Mouse (Mus musculus) stomach, postnatal 0 days (tissue): Measurements from ENCODE around the gene Epm2aip1. TPM values are rescaled to one million over a fixed set of nuclear protein-coding genes. Genes with fewer than 3 reads are reported as not detected.

Experiments
- ATAC-seq: fragments of 200-750 bp; cut with Nextera tagmentation; 2 replicates; pipeline ENCODE4 v1.8.0; 2017; ENCODE audit not compliant: low FRiP score, low TSS enrichment
- DNase-seq: peaks from one replicate; pipeline ENCODE4 v3.0.0-alpha.2; 2016; ENCODE audit warnings: low spot score
- H3K27ac ChIP-seq: fragments of 300-500 bp; sonication (generic); replicated peaks from 2 replicates; pipeline ENCODE4 v1.5.1; 2014; ENCODE audit warnings: mild to moderate bottlenecking, control low read depth
- H3K27me3 ChIP-seq: fragments of 300-500 bp; sonication (generic); 2 replicates; pipeline ENCODE4 v1.6.1; 2014; ENCODE audit warnings: low read length; ENCODE audit not compliant: control insufficient read depth, insufficient read depth
- H3K36me3 ChIP-seq: fragments of 300-500 bp; sonication (generic); 2 replicates; pipeline ENCODE4 v1.6.1; 2014; ENCODE audit warnings: low read length, mixed read lengths; ENCODE audit not compliant: control insufficient read depth, insufficient read depth
- H3K4me1 ChIP-seq: fragments of 300-500 bp; sonication (generic); replicated peaks from 2 replicates; pipeline ENCODE4 v1.6.1; 2014; ENCODE audit warnings: antibody characterized with exemption; ENCODE audit not compliant: control insufficient read depth, insufficient read depth
- H3K4me2 ChIP-seq: fragments of 300-500 bp; sonication (generic); replicated peaks from 2 replicates; pipeline ENCODE4 v1.6.1; 2014; ENCODE audit warnings: low read depth, mild to moderate bottlenecking, control low read depth, moderate library complexity
- H3K4me3 ChIP-seq: fragments of 300-500 bp; sonication (generic); 2 replicates; pipeline ENCODE4 v1.5.1; 2014; ENCODE audit warnings: low read depth, low read length, control low read depth
- H3K9ac ChIP-seq: fragments of 300-500 bp; sonication (generic); 2 replicates; pipeline ENCODE4 v1.6.1; 2014; ENCODE audit warnings: mild to moderate bottlenecking, low read length, control low read depth, mixed read lengths
- H3K9me3 ChIP-seq: fragments of 300-500 bp; sonication (generic); 2 replicates; pipeline ENCODE4 v1.6.1; 2016; ENCODE audit warnings: low read length; ENCODE audit not compliant: control insufficient read depth
- CTCF ChIP-seq: IDR thresholded peaks from 2 replicates; pipeline ENCODE4 v1.5.1; 2016; ENCODE audit warnings: antibody characterized with exemption, low read depth, mild to moderate bottlenecking, moderate library complexity
- EP300 ChIP-seq: optimal IDR thresholded peaks from 2 replicates; pipeline ENCODE3; 2016; ENCODE audit warnings: antibody characterized with exemption
- WGBS: fragments of 180-500 bp; shearing (Covaris S2); extraction: QIAGEN DNeasy Blood & Tissue Kit; methylation state at CpG from one replicate; pipeline ENCODE4 v1.1.7; 2014; 5-methylcytosine and 5-hydroxymethylcytosine counted together
- polyA plus RNA-seq: library from polyadenylated mRNA; unstranded; fragments of >200 nt; fragmentation: Nextera tagmentation; extraction: Ambion mirVana; gene quantifications from 2 replicates; pipeline ENCODE4 v1.2.1, GENCODE M21; 2015

Gene Epm2aip1
- polyA plus RNA-seq, 1 experiment from 2014 or later: 7.7 TPM

- no peak for DNase-seq
- Histone ChIP-seq H3K9me3 (no peaks in the 10 kb centered on the region), H3K4me3 (peak overlapping the region; percentile 15; the same call in 1 of the 2 replicates), H3K27me3 (no peaks in the 10 kb centered on the region), H3K27ac (no peak overlapping the region), H3K4me1 (peaks cover 8% of the 10 kb centered on the region; the same call in 1 of the 2 replicates), H3K36me3 (peaks cover 2% of the 10 kb centered on the region; the same call in 1 of the 2 replicates), H3K9ac (0 out of 2 replicates have a peak overlapping the region, but pooled peaks have one; percentile 27), H3K4me2 (peak overlapping the region; percentile 43)
- 39% methylated on average over 1 of the region's 1 CpGs for WGBS
- no peak for ATAC-seq
- TF ChIP-seq CTCF (no peak), EP300 (no peak)
Observed at GRCm38 (mm10) chr9:111275156-111275555, 3.4 kb downstream of the Epm2aip1 start.

GRCm38 (mm10) chr9:111285061-111285460 is 13.3 kb downstream of the Epm2aip1 start:
- no peak for DNase-seq
- no peak overlapping the region for H3K4me3 ChIP-seq
- 57% methylated on average over 3 of the region's 3 CpGs for WGBS
- TF ChIP-seq CTCF: no peak
- no peak for TF ChIP-seq EP300
- no peak overlapping the region for H3K9ac ChIP-seq
- no peaks in the 10 kb centered on the region for H3K4me1 ChIP-seq
- no peak for ATAC-seq
- H3K27me3 ChIP-seq: no peaks in the 10 kb centered on the region
- H3K36me3 ChIP-seq: no peaks in the 10 kb centered on the region
- H3K27ac ChIP-seq: no peak overlapping the region
- H3K4me2 ChIP-seq: no peak overlapping the region
- H3K9me3 ChIP-seq: no peaks in the 10 kb centered on the region

DNA sequence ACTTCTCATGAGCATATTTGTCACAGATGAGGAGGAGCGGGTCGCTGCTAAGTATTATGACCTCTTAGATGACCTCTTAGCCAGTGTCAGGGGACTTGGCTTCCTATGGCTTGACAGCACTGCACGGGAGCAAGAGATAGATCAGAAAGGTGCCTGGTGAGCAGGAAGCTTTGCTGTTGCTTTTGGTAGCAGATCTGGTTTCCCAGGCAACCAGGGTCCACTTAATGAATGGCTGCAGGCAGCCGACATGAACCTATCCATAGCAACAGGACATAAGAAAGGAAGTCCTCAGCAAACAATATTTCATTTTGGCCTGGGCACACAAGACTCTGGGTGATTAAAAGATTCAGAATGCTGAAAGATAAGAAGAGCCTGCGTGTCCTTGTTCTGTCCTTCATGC is 13.9 kb downstream of the Epm2aip1 start:
- H3K9me3 ChIP-seq: no peaks in the 10 kb centered on the region
- TF ChIP-seq CTCF: no peak
- TF ChIP-seq EP300: no peak
- no peak overlapping the region for H3K27ac ChIP-seq
- ATAC-seq (no peak), DNase-seq (no peak)
- no peaks in the 10 kb centered on the region for H3K4me1 ChIP-seq
- no peak overlapping the region for H3K4me3 ChIP-seq
- H3K36me3 ChIP-seq: no peaks in the 10 kb centered on the region
- no peak overlapping the region for H3K9ac ChIP-seq
- 11% methylated on average over 5 of the region's 5 CpGs for WGBS
- no peaks in the 10 kb centered on the region for H3K27me3 ChIP-seq
- H3K4me2 ChIP-seq: no peak overlapping the region

- ATAC-seq (no peak), DNase-seq (no peak)
- peak; percentile 31 for TF ChIP-seq CTCF
- TF ChIP-seq EP300: no peak
- Histone ChIP-seq H3K4me1 (no peaks in the 10 kb centered on the region), H3K36me3 (no peaks in the 10 kb centered on the region), H3K9me3 (no peaks in the 10 kb centered on the region), H3K27me3 (no peaks in the 10 kb centered on the region), H3K27ac (no peak overlapping the region), H3K4me3 (no peak overlapping the region), H3K4me2 (no peak overlapping the region), H3K9ac (no peak overlapping the region)
- WGBS: 85% methylated on average over 2 of the region's 2 CpGs
Observed at GRCm38 (mm10) chr9:111286468-111286867, 14.7 kb downstream of the Epm2aip1 start.

DNA sequence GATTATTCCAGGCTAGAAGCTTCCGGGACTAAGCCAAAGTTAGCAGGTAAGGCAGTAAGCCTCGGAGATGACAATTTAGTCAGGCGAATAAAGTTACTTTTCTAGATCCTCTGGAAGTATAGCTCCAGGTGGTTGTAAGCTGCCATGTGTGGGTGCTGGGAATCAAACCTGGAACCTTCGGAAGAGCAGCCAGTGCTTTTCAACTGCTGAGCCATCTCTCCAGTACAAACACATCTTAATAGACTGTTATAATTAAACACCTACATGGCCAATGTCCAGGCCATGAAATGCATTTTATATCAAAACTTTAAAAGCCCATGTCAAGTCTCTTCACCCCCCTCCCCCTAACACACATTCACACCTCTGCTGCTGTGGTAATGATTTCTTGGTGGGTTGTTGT is 16.2 kb downstream of the Epm2aip1 start:
- 94% methylated on average over 4 of the region's 4 CpGs for WGBS
- no peak overlapping the region for H3K4me3 ChIP-seq
- no peak overlapping the region for H3K4me2 ChIP-seq
- H3K9ac ChIP-seq: no peak overlapping the region
- no peaks in the 10 kb centered on the region for H3K27me3 ChIP-seq
- no peak for TF ChIP-seq CTCF
- no peak for TF ChIP-seq EP300
- DNase-seq (no peak), ATAC-seq (no peak)
- no peaks in the 10 kb centered on the region for H3K9me3 ChIP-seq
- H3K36me3 ChIP-seq: no peaks in the 10 kb centered on the region
- H3K4me1 ChIP-seq: no peaks in the 10 kb centered on the region
- no peak overlapping the region for H3K27ac ChIP-seq

GRCm38 (mm10) chr9:111289294-111289831 is 17.6 kb downstream of the Epm2aip1 start:
- WGBS: 41% methylated on average over 9 of the region's 9 CpGs
- Histone ChIP-seq H3K27ac (no peak overlapping the region; the same call in 1 of the 2 replicates), H3K9me3 (no peaks in the 10 kb centered on the region), H3K4me3 (no peak overlapping the region), H3K36me3 (no peaks in the 10 kb centered on the region), H3K27me3 (no peaks in the 10 kb centered on the region), H3K9ac (no peak overlapping the region), H3K4me1 (no peaks in the 10 kb centered on the region), H3K4me2 (peak overlapping the region; percentile 11)
- TF ChIP-seq CTCF (no peak), EP300 (peak; percentile 19)
- ATAC-seq: peak; percentile 91
- DNase-seq: peak; percentile 86
